Mouse (Mus musculus): ENCODE results near the gene Ctsf.
A peak's percentile ranks its signal among the peaks of the same experiment; 100 is the strongest.

GRCm38 (mm10) chr19:4878405-4879323 is 23.7 kb downstream of the Ctsf start, which contains the start of gene Zdhhc24:
- peak; percentile 51; the same call in 1 of the 2 replicates for TF ChIP-seq POLR2A (IDR thresholded peaks at IDR 0.05; ENCODE audit: extremely low read depth, insufficient read depth, low read length)
- TF ChIP-seq CTCF (IDR thresholded peaks at IDR 0.05; ENCODE audit: extremely low read depth, insufficient read depth, low read length): no peak

All from cortical plate, adult 2 months (tissue).